Mouse (Mus musculus) urinary bladder, adult 18-20 months (tissue): Measurements from ENCODE around the gene Ncoa7.
"Not testable (repeated sequence)": the region's sequence is repeated elsewhere in the genome, so short reads cannot be mapped to it uniquely, and the experiment has no call there.

Experiments
- DNase-seq, 2 experiments: peaks; one replicate each; pipeline ENCODE4 v3.0.0; 2022; ENCODE audit warnings: low spot score in 2 of 2, mixed read lengths in 2 of 2

Gene Ncoa7

DNA sequence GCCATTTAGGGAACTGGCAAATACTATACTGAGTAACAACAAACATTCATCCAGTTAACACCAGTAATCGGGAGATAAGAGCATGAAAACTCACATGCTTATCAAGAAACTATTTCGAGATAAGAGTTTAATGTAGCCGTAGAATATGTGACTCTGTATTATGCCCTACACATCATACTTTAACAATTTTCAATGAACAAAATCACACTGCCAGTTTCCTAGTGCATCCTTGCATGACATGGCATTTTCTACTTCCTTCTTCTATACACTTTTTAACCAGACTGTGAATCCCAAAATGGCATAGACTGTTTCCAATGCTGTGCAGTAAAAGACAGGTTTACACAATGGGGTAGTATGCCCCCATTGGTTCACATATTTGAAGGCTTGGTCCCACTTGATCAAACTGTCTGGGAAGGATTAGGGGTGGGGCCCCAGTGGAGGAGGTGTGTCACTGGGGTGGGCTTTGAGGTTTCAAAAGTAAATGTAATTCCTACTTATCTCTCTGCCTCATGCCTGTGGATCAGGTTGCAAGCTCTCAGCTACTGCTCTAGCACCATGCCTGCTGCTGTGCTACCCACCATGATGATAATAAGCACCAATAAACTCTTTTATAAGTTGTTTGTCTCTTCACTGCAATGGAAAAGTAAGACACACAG, 15.3 kb downstream of the Ncoa7 start:
- no peak for DNase-seq

GRCm38 (mm10) chr10:30786103-30786754, 16.9 kb downstream of the Ncoa7 start:
- no peak for DNase-seq

GRCm38 (mm10) chr10:30780921-30781320, 22.2 kb downstream of the Ncoa7 start:
- not testable (repeated sequence) for DNase-seq

DNA sequence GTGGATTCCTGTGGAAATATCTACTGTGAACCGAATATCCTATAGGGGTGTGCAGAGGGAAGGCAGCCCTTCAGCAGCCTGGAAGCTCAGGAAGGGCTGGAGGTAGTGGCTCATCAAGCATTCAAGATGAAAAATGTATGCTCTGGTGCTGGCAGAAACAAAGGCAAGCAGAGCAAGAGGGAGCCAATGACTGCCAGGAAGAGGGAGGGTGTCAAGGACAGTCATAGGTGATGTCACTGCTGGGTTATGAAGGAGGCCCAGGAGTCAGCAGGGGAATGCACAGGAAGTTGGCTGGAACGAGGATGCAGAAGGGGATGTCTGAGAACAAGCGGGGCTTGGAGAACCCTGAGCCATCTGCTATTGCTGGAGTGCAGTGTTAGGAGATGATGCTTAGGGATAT, 24.9 kb downstream of the Ncoa7 start:
- DNase-seq, result no peak

GRCm38 (mm10) chr10:30775987-30776386, 27.1 kb downstream of the Ncoa7 start:
- no peak for DNase-seq

DNA sequence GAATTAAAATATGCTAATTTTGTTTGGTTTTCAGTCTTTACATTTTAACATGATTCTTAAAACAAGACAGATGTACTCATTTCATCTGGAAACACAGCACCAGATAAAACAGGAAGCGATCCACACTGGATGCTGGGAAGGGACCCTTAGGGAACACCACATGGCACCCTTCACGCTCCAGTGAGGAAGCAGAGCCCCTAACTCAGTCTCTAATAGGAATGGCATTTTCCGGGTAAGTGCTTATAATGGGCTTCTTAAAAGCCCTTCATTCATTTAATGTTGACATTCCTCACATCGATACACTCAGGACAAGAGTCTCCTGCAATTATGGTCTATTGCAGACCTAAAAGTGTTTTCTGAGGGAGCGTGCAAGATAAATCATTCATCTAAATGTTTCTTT, 27.6 kb downstream of the Ncoa7 start:
- DNase-seq, result no peak

DNA sequence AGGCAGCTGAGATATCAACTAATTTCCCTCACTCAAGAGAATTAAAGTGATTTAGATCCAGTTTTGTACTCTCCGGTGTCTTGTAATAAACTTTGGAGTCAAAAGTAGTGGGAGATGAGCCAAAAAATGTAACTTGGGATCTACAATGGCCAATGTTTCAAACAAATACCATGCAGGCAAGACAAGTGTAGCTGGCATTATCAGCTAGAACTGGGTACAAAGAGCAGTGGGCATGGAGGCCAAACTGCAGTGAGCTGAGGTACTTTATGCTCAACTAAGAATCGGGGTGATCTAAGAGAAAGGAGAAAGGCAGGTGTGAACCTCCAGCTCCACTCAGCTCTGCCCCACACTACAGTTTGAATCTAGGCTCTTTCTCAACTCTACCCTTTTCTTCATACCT, 28.7 kb downstream of the Ncoa7 start:
- DNase-seq, result no peak

DNA sequence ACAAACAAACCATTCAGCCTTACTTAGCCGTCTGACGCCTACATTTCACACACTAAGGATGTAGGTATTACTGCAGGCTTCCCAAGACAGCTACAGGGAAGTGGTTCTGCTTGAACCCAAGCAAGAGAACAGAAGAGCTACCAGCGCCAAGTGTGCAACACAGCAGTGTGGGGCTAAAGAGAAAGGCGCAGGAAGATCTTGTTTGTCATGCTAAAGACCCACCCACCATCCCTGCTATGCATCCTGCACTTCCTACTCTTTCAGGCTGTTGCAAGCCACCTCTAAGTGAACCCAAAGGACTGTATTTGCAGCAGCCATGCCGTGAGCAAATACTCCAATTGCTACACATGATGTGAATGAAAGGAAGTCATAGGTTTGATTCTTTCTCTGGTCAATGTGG, 29.9 kb downstream of the Ncoa7 start:
- no peak for DNase-seq

- no peak for DNase-seq
Observed at GRCm38 (mm10) chr10:30771417-30772158, 31.5 kb downstream of the Ncoa7 start.

- DNase-seq, result no peak
Observed at GRCm38 (mm10) chr10:30768820-30769219, 34.3 kb downstream of the Ncoa7 start.

- no peak for DNase-seq
Observed at GRCm38 (mm10) chr10:30768250-30768649, 34.9 kb downstream of the Ncoa7 start.

DNA sequence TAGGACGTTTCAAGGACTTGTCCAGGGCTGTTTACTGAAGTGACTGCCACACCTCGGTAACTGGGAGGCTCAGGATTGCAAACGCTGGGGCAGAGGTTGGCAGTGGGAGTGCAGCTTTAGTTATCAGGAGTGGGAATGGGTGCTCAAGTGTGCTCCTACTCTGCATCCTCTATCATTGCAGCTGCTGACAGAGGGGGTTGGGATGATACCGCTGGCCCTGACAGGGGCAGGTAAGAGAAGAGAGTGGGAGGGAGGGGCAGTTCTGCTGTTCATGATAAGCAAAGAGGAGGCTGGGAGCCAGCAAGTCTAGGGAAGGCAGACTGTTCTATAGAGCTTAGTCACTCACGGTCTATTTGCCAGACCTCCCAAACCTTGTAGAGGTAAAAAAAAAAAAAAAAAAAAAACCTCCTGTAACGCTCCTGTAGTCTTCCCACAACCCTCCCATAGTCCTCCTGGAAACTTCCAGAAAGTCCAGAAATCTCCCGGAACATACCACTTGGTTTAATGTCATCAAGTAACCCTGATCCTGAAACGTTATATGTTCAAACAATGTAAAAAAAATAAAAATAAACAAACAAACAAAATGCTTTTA, 39.9 kb downstream of the Ncoa7 start:
- no peak for DNase-seq

GRCm38 (mm10) chr10:30762284-30762964, 40.7 kb downstream of the Ncoa7 start:
- DNase-seq, result no peak

GRCm38 (mm10) chr10:30759360-30760147, 43.6 kb downstream of the Ncoa7 start:
- no peak for DNase-seq

GRCm38 (mm10) chr10:30756064-30756463, 47.1 kb downstream of the Ncoa7 start:
- no peak for DNase-seq

DNA sequence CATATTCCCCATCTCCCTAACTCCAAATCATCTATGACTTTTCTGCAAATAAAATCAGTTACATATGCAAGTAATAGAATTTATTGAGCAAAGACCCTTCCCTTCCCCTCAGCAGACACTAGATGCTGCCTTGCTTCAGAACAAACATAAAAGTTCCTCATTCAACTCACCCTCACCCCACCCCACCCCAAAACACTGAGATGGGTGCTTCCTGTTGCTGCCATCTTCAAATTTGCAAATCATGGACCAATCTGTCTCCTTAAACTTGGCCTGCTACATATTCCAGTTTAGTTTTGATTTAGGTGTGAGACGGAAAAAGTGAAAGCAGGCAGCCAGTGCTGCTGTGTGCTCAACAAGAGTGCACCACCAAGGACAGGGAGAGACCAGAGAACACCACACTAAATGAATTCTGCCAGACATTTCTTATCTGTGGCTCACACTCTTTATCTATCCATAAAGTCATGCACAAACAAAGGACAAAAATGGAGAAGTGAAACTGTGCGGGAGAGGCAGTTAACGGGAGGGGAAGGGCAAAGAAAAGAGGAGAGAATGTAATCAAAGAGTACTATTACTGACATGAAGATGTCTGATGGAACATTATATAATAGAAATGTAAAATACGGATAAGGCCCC, 48.2 kb downstream of the Ncoa7 start:
- no peak for DNase-seq

DNA sequence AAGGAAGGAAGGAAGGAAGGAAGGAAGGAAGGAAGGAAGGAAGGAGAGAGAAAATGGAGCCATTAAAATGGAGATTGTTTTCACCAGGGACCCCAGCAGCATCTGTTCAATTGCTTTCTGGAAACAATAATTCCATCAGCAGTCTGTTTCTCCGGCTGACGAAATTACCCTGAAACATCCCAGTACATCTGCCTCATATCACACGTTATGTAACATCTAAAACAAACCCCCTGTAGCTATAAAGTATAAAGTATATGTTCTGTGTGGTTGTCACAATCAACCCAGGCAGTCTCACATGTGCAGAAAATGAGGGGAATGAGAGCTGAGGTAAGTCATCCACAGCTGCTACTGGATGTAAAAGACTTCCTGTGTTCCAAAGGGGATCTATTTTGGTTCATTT, 49.0 kb downstream of the Ncoa7 start:
- no peak for DNase-seq

- no peak for DNase-seq
Observed at GRCm38 (mm10) chr10:30752485-30752884, 50.6 kb downstream of the Ncoa7 start.

- DNase-seq, result no peak
Observed at GRCm38 (mm10) chr10:30751586-30751985, 51.5 kb downstream of the Ncoa7 start.

DNA sequence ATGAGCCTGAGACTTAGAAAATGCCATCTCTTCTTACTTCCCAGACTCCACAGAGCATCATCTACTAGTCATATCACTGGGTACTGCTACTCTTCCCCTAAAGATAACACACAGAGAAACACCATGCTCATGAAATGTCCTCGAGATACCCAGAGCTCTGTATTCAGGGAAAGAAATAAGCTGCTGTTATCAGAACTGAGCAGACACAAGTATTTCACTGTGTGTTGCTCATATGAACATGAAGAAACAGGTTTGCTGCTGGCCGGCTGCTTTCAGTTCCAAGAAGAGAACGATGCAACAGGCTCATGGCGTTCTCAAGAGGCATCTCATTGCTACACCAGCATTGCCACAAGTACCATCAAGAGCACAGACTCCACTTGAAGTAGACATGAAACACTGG, 53.3 kb downstream of the Ncoa7 start:
- no peak for DNase-seq
